ENCODE assay signal across 26 mouse cellular contexts in genomic region chr12:39831079-39831478, GRCm38 (mm10).
A peak's percentile ranks its signal among the peaks of the same experiment; 100 is the strongest.
DNase-seq lines count a peak whose midpoint lies in the region; ATAC-seq and TF ChIP-seq lines count a peak whose summit lies in the region.
"Had no signal": no experiment of that assay in that cellular context is flagged by ENCODE, and none has a peak within 500 bp of the region (broad histone marks: within the 10 kb centered on the region; RNA-seq: fewer than 3 reads in every experiment).

No protein-coding gene starts in this region.

- ATAC-seq in heart, embryonic 16.5 days (replicated peaks; ENCODE audit: extremely low read depth, insufficient read depth, low FRiP score): no peak
- ATAC-seq in stomach, postnatal 0 days (ENCODE audit: low FRiP score, low TSS enrichment): no peak
- ATAC-seq: activated CD4-positive, CD25-positive, alpha-beta regulatory T cell, adult 4 months; forebrain, embryonic 15.5 days; hindbrain, embryonic 16.5 days; intestine, embryonic 16.5 days had no signal

- no peaks in the 10 kb centered on the region for H3K36me3 ChIP-seq in heart, embryonic 16.5 days (ENCODE audit: control insufficient read depth, insufficient read depth)
- no peaks in the 10 kb centered on the region for H3K36me3 ChIP-seq in heart, embryonic 10.5 days
- no peaks in the 10 kb centered on the region for H3K36me3 ChIP-seq in CH12.LX (replicated peaks in 1 of 2; ENCODE audit: control insufficient read depth in 1 of 2, insufficient read depth in 1 of 2, low read length in 1 of 2)
- H3K36me3 ChIP-seq in stomach, postnatal 0 days (ENCODE audit: control insufficient read depth, insufficient read depth, low read length): no peaks in the 10 kb centered on the region
- H3K36me3 ChIP-seq: embryonic facial prominence, embryonic 12.5 days; embryonic facial prominence, embryonic 15.5 days; forebrain, embryonic 15.5 days; heart, embryonic 15.5 days; hindbrain, embryonic 10.5 days; hindbrain, embryonic 13.5 days had no signal

- TF ChIP-seq CTCF in CH12.LX (conservative IDR thresholded peaks at IDR 0.05 in 1 of 2, IDR thresholded peaks at IDR 0.05 in 1 of 2; ENCODE audit: low read depth in 2 of 2, low read length in 2 of 2): no peak
- no peak for TF ChIP-seq CTCF in brain, embryonic 14.5 days (IDR thresholded peaks at IDR 0.05; ENCODE audit: borderline replicate concordance, extremely low read depth, insufficient read depth, insufficient read length)
- TF ChIP-seq CTCF in stomach, postnatal 0 days (IDR thresholded peaks at IDR 0.05; ENCODE audit: low read depth): no peak

- dilution Hi-C loops in CH12.LX (cut with MboI; ENCODE audit: extremely low pct_ligation_motif_present, extremely low pct_unique_long_range_greater_than_20kb, low sequenced_read_pairs): no loop called here

- H3K27ac ChIP-seq in heart, embryonic 16.5 days (ENCODE audit: low read length): no peak overlapping the region
- H3K27ac ChIP-seq in heart, embryonic 10.5 days: no peak overlapping the region
- no peak overlapping the region for H3K27ac ChIP-seq in CH12.LX (ENCODE audit: insufficient read depth, low read depth)
- H3K27ac ChIP-seq in stomach, postnatal 0 days (replicated peaks): 0 out of 2 replicates have a peak overlapping the region, but pooled peaks have one; percentile 8
- H3K27ac ChIP-seq: embryonic facial prominence, embryonic 12.5 days; embryonic facial prominence, embryonic 15.5 days; forebrain, embryonic 15.5 days; heart, adult 2 months; heart, embryonic 15.5 days; hindbrain, embryonic 10.5 days; hindbrain, embryonic 13.5 days had no signal

- no peaks in the 10 kb centered on the region for H3K4me1 ChIP-seq in heart, embryonic 16.5 days (ENCODE audit: control insufficient read depth, insufficient read depth, low read length)
- H3K4me1 ChIP-seq in heart, embryonic 10.5 days: no peaks in the 10 kb centered on the region
- H3K4me1 ChIP-seq in CH12.LX (ENCODE audit: control insufficient read depth in 1 of 2, insufficient read depth in 2 of 2): peaks cover 0 to 9% of the 10 kb centered on the region in 2 experiments; a peak in 2 of 4 replicates
- H3K4me1 ChIP-seq in stomach, postnatal 0 days (replicated peaks; ENCODE audit: control insufficient read depth, insufficient read depth): no peaks in the 10 kb centered on the region
- H3K4me1 ChIP-seq: embryonic facial prominence, embryonic 12.5 days; embryonic facial prominence, embryonic 15.5 days; forebrain, embryonic 15.5 days; hindbrain, embryonic 10.5 days; hindbrain, embryonic 13.5 days had no signal

- in situ Hi-C loops in CH12.LX (cut with MboI; ENCODE audit: low pct_ligation_motif_present, low pct_unique_long_range_greater_than_20kb, low sequenced_read_pairs): no loop called here

- no peak for TF ChIP-seq POLR2A in CH12.LX (IDR thresholded peaks at IDR 0.05; ENCODE audit: low read depth, low read length)
- TF ChIP-seq POLR2A in brain, embryonic 14.5 days (IDR thresholded peaks at IDR 0.05; ENCODE audit: borderline replicate concordance, extremely low read depth, insufficient read depth, insufficient read length, poor library complexity, severe bottlenecking): no peak

- no peaks in the 10 kb centered on the region for H3K79me2 ChIP-seq in CH12.LX (replicated peaks; ENCODE audit: control insufficient read depth, extremely low read depth, insufficient read depth, poor library complexity, severe bottlenecking)

- H3K9ac ChIP-seq in heart, embryonic 16.5 days (ENCODE audit: low read length): no peak overlapping the region
- no peak overlapping the region for H3K9ac ChIP-seq in CH12.LX (ENCODE audit: insufficient read depth, low read depth)
- no peak overlapping the region for H3K9ac ChIP-seq in stomach, postnatal 0 days (ENCODE audit: low read length)
- H3K9ac ChIP-seq: embryonic facial prominence, embryonic 12.5 days; embryonic facial prominence, embryonic 15.5 days; forebrain, embryonic 15.5 days; heart, embryonic 15.5 days; hindbrain, embryonic 13.5 days had no signal

- no peak for DNase-seq in heart, embryonic 10.5 days (ENCODE audit: low spot score)
- no peak for DNase-seq in CH12.LX (ENCODE audit: extremely low read depth)
- DNase-seq in brain, embryonic 14.5 days (ENCODE audit: low read depth): peak; percentile 8
- no peak for DNase-seq in stomach, postnatal 0 days (ENCODE audit: low spot score)
- no peak for DNase-seq in kidney, adult 18-20 months
- no peak for DNase-seq in right cerebral cortex, postnatal 36 days (ENCODE audit: low spot score in 2 of 2)
- DNase-seq: adrenal gland, adult 8-10 months; B cell, adult 2 months; cerebellum, adult 11 months; cerebellum, adult 2 months; cerebellum, adult 9-11 months; cerebellum, postnatal 25 days; gastrocnemius, postnatal 25 days; heart, adult 2 months; heart, postnatal 36 days had no signal

- TF ChIP-seq RAD21 in CH12.LX (IDR thresholded peaks at IDR 0.05; ENCODE audit: low read depth, low read length): no peak

- H3K4me3 ChIP-seq in heart, embryonic 16.5 days (ENCODE audit: low read length): no peak overlapping the region
- H3K4me3 ChIP-seq in heart, embryonic 10.5 days: no peak overlapping the region
- no peak overlapping the region for H3K4me3 ChIP-seq in CH12.LX (replicated peaks in 1 of 3; ENCODE audit: low read depth in 2 of 3, low read length in 2 of 3, poor library complexity in 1 of 3)
- H3K4me3 ChIP-seq in stomach, postnatal 0 days (ENCODE audit: low read depth, low read length): no peak overlapping the region
- H3K4me3 ChIP-seq: embryonic facial prominence, embryonic 12.5 days; embryonic facial prominence, embryonic 15.5 days; forebrain, embryonic 15.5 days; heart, adult 2 months; heart, embryonic 15.5 days; hindbrain, embryonic 10.5 days; hindbrain, embryonic 13.5 days had no signal

- no peak for TF ChIP-seq EP300 in CH12.LX (IDR thresholded peaks at IDR 0.05; ENCODE audit: low read length)
- TF ChIP-seq EP300 in stomach, postnatal 0 days (optimal IDR thresholded peaks at IDR 0.05): no peak

- WGBS in heart, embryonic 16.5 days: 67% methylated on average over 7 of the region's 7 CpGs
- WGBS in heart, embryonic 10.5 days: 81% methylated on average over 7 of the region's 7 CpGs
- WGBS in stomach, postnatal 0 days: 73% methylated on average over 7 of the region's 7 CpGs

- peak overlapping the region; percentile 12; the same call in 1 of the 2 replicates for H3K4me2 ChIP-seq in heart, embryonic 16.5 days (ENCODE audit: low read depth, low read length)
- peak overlapping the region; percentile 5; the same call in 1 of the 2 replicates for H3K4me2 ChIP-seq in CH12.LX (ENCODE audit: insufficient read depth, low read depth, poor library complexity, severe bottlenecking)
- H3K4me2 ChIP-seq in stomach, postnatal 0 days (replicated peaks; ENCODE audit: low read depth): no peak overlapping the region
- H3K4me2 ChIP-seq: embryonic facial prominence, embryonic 12.5 days; embryonic facial prominence, embryonic 15.5 days; forebrain, embryonic 15.5 days; heart, embryonic 11.5 days; heart, embryonic 15.5 days; hindbrain, embryonic 13.5 days had no signal

- H3K9me3 ChIP-seq in heart, embryonic 16.5 days (replicated peaks; ENCODE audit: control insufficient read depth, low read length): no peaks in the 10 kb centered on the region
- no peaks in the 10 kb centered on the region for H3K9me3 ChIP-seq in heart, embryonic 10.5 days
- H3K9me3 ChIP-seq in CH12.LX (replicated peaks; ENCODE audit: low read length): no peaks in the 10 kb centered on the region
- H3K9me3 ChIP-seq in stomach, postnatal 0 days (ENCODE audit: control insufficient read depth, low read length): no peaks in the 10 kb centered on the region
- H3K9me3 ChIP-seq: embryonic facial prominence, embryonic 12.5 days; embryonic facial prominence, embryonic 15.5 days; forebrain, embryonic 15.5 days; heart, embryonic 15.5 days; hindbrain, embryonic 10.5 days; hindbrain, embryonic 13.5 days had no signal

- no peaks in the 10 kb centered on the region for H3K27me3 ChIP-seq in heart, embryonic 16.5 days (ENCODE audit: control insufficient read depth, insufficient read depth, low read length)
- no peaks in the 10 kb centered on the region for H3K27me3 ChIP-seq in heart, embryonic 10.5 days (ENCODE audit: insufficient read depth, poor library complexity, severe bottlenecking)
- no peaks in the 10 kb centered on the region for H3K27me3 ChIP-seq in CH12.LX (replicated peaks)
- no peaks in the 10 kb centered on the region for H3K27me3 ChIP-seq in stomach, postnatal 0 days (ENCODE audit: control insufficient read depth, insufficient read depth, low read length)
- H3K27me3 ChIP-seq: embryonic facial prominence, embryonic 12.5 days; embryonic facial prominence, embryonic 15.5 days; forebrain, embryonic 15.5 days; heart, embryonic 15.5 days; hindbrain, embryonic 13.5 days had no signal

TF ChIP-seq in CH12.LX, 34 proteins besides CTCF, POLR2A, EP300 and RAD21:
- no peak for TF ChIP-seq PAX5 (IDR thresholded peaks at IDR 0.05; ENCODE audit: low read length)
- no peak for TF ChIP-seq ZKSCAN1 (IDR thresholded peaks at IDR 0.05; ENCODE audit: borderline replicate concordance, low read depth, low read length)
- TF ChIP-seq USF2 (conservative IDR thresholded peaks at IDR 0.05; ENCODE audit: low read depth, low read length): no peak
- no peak for TF ChIP-seq MAX (IDR thresholded peaks at IDR 0.05; ENCODE audit: low read length)
- no peak for TF ChIP-seq IRF4 (IDR thresholded peaks at IDR 0.05; ENCODE audit: low read depth, low read length)
- no peak for TF ChIP-seq NELFE (IDR thresholded peaks at IDR 0.05; ENCODE audit: low read depth, low read length)
- no peak for TF ChIP-seq MYC (IDR thresholded peaks at IDR 0.05; ENCODE audit: low read depth, low read length)
- TF ChIP-seq MEF2A (IDR thresholded peaks at IDR 0.05; ENCODE audit: borderline replicate concordance, low read depth, low read length): no peak
- TF ChIP-seq RCOR1 (conservative IDR thresholded peaks at IDR 0.05; ENCODE audit: low read depth, low read length): no peak
- TF ChIP-seq CHD1 (IDR thresholded peaks at IDR 0.05; ENCODE audit: low read depth, low read length): no peak
